Mouse (Mus musculus) cerebellum, adult (tissue): ENCODE measurements around the gene Mctp1.
A peak's percentile ranks its signal among the peaks of the same experiment; 100 is the strongest.
"Not testable (repeated sequence)": the region's sequence is repeated elsewhere in the genome, so short reads cannot be mapped to it uniquely, and the experiment has no call there.

Experiments
- ATAC-seq: cut with Nextera tagmentation; 2 replicates; pipeline ENCODE4 v1.9.2; 2017; ENCODE audit warnings: mild to moderate bottlenecking, moderate library complexity, mixed read lengths; ENCODE audit not compliant: insufficient number of reproducible peaks, low FRiP score, low TSS enrichment

The Mctp1 gene

GRCm38 (mm10) chr13:76895770-76896456, 511.6 kb downstream of the Mctp1 start:
- ATAC-seq = peak; percentile 56; the same call in 1 of the 2 replicates

GRCm38 (mm10) chr13:76896457-76896790, 512.1 kb downstream of the Mctp1 start:
- ATAC-seq = no peak

- no peak for ATAC-seq
Observed at GRCm38 (mm10) chr13:76918321-76918720, 534.0 kb downstream of the Mctp1 start.

DNA sequence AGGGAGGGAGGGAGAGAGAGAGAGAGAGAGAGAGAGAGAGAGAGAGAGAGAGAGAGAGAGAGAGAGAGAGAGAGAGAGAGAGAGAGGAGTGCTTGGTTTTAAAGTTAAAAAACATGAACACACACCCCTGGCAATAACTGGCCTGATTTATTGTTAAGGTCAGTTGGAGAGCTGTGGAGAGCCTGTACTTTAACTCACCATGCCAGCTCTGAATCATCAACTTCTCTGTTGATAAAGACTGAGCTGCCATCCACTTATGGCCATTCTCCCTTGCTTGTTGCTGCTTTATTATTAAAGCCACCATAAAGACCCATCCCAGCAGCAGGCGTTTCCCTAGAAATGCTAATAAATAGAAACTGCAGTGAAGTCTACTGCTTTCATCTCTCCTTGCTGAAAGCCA, 542.5 kb downstream of the Mctp1 start:
- ATAC-seq = no peak

- no peak for ATAC-seq
Observed at GRCm38 (mm10) chr13:76927875-76928440, 543.6 kb downstream of the Mctp1 start.

DNA sequence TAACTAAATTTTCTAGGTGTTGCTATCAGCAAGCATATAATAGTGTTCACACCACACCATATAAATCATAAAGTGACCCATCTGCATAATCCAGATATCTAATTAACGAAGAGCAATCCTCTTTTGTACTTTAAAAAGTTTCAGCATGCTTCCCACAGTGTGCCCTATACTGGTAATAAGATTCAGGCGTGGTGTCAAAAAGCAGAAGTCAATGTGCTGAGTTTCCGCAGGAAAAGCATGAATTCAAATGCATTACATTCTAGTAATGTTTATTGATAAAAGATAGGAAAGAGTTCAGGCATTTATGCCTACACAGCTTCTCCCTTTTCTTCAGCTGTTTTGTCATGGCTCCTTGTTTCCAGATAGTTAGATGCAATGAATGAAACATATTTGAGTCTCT, 544.8 kb downstream of the Mctp1 start:
- no peak for ATAC-seq

GRCm38 (mm10) chr13:76932933-76933332, 548.6 kb downstream of the Mctp1 start:
- no peak for ATAC-seq

DNA sequence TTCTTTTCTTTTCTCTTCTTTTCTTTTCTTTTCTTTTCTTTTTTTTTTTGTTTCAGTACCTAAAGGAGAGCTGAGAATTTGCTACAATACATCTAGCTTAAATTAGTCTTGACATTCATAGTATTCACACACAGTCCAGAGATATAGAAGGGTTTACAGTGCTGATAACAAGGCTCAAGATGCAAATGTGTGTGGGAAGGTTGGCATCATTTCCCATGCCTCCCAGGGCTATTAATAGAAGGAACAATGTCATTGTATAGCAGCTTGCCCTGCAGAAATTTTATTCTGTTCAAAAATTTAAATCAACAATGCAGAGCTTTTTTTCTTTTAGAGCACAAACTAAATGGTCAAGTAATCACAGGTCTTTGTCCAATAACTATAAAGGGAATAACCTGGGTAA, 564.9 kb downstream of the Mctp1 start:
- ATAC-seq = no peak

- no peak for ATAC-seq
Observed at GRCm38 (mm10) chr13:76967588-76967987, 583.3 kb downstream of the Mctp1 start.

DNA sequence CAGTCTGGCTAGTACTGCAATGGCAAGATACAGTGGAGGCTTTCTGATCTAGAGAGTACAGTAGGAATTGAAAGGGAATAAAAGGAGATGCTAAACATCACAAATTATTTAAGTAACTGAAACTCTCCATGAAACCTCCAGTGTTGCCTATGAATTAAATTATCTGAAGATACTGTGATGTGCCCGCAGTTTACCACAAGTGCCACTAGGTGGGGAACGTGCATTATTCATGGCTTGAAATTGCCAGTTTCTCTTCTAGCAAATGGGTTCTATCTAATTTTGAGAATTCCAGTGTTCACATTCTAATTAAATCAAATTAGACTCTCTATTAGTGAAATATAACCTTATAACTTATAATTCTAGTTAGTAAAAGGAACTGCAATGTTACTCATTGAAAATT, 585.1 kb downstream of the Mctp1 start:
- peak; percentile 26; the same call in 1 of the 2 replicates for ATAC-seq

- not testable (repeated sequence) for ATAC-seq
Observed at GRCm38 (mm10) chr13:76971046-76971445, 586.7 kb downstream of the Mctp1 start.

- no peak for ATAC-seq
Observed at GRCm38 (mm10) chr13:77002628-77003027, 618.3 kb downstream of the Mctp1 start.

GRCm38 (mm10) chr13:77003684-77004083, 619.3 kb downstream of the Mctp1 start:
- ATAC-seq = no peak

DNA sequence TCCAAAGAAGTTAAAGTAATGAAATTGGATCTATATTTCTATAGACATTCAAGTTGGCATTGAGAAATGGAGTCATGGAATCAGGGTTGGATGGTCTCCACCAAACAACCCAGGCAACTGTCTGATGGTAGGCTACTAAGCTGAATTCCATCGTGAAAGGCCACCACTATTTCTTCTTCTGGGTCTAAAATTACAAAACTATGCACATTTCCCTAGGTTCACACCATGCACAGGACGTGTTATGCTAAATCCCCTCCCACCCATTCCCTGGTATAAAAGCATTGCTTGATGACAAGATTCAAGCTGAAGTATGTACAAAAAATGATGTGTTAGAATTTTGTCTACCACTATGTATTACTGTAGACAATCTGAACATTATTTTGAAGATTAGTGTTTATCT, 634.5 kb downstream of the Mctp1 start:
- no peak for ATAC-seq

GRCm38 (mm10) chr13:77029594-77029993, 645.3 kb downstream of the Mctp1 start:
- ATAC-seq = no peak

DNA sequence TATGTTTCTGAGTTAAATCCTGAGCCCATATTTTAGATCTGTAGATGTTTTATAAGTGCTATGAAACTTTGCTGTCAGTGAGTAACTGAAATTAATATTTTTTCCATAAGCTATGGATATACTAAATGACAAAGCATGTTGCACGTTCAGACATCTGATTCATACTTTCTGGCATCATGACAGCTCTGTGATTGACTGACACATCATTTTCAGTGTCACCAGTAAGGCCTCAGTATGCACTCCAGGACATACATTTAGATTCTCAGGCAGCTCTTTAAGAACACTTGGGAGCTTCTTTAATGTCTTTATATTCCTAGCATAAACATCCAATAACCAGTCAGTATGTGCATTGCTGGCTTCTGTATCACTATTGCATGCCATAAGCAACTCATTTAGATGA, 659.0 kb downstream of the Mctp1 start:
- ATAC-seq = no peak

- ATAC-seq = no peak; the same call in 1 of the 2 replicates
Observed at GRCm38 (mm10) chr13:77045375-77045774, 661.0 kb downstream of the Mctp1 start.

- no peak for ATAC-seq
Observed at GRCm38 (mm10) chr13:77046416-77046815, 662.1 kb downstream of the Mctp1 start.

- peak; percentile 42; the same call in 1 of the 2 replicates for ATAC-seq
Observed at GRCm38 (mm10) chr13:77047179-77047931, 663.0 kb downstream of the Mctp1 start.

DNA sequence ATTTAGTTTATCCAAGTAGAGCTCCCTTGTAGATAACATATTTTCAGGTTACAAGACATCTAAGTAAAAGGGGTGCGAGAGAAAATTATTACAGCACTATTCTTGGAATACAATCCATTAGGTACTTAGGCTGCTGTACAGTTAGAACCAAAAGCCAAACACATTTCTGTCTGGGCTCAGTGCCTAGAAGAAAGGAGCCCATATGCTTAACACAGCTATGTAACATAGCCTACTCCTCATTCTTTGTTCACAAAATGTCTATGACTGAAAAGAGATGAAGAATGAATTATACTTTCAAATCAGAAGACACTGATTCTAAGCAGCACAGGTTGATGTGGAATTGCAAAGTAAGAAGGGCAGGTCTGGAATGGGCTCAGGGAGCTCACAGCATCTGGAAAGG, 664.1 kb downstream of the Mctp1 start:
- peak; percentile 93 for ATAC-seq

GRCm38 (mm10) chr13:77049736-77050135, 665.4 kb downstream of the Mctp1 start:
- ATAC-seq = no peak

DNA sequence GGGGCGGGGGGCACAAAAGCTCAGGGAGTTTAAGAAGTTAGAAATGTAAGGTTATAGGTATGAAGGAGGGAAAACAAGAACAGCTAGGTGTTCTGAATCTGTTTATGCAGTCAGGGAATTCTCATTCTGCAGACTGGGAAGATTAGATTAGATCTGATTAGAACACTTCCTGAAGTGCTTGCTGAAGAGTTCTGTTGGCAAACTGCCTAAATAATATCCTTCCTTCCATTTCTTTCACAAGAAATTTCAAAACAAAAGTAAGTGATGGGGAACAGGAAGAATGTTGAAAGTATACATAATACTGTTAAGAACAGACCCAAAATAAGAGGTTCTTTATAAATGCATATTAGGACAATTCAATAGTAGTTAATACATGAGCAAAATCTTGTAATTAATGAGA, 678.9 kb downstream of the Mctp1 start:
- ATAC-seq = no peak
